Mouse (Mus musculus): ENCODE data around the gene Fntb. TPM values are rescaled to one million over a fixed set of nuclear protein-coding genes. Genes with fewer than 3 reads are reported as not detected.

Gene Fntb
- polyA plus RNA-seq, 1 experiment: 32.4 TPM

GRCm38 (mm10) chr12:76901508-76902294 is 136.3 kb downstream of the Fntb start:
- Histone ChIP-seq H3K27ac (ENCODE audit: insufficient read depth, low read length) (no peak overlapping the region), H3K4me1 (ENCODE audit: control insufficient read depth, insufficient read depth, low read length) (no peaks in the 10 kb centered on the region), H3K4me3 (ENCODE audit: insufficient read depth, low read length) (no peak overlapping the region)
- no peak for TF ChIP-seq POLR2A (IDR thresholded peaks at IDR 0.05; ENCODE audit: extremely low read depth, insufficient read depth, low read length)
- TF ChIP-seq CTCF (IDR thresholded peaks at IDR 0.05; ENCODE audit: extremely low read depth, insufficient read depth, low read length): no peak

- H3K27ac ChIP-seq (ENCODE audit: insufficient read depth, low read length): no peak overlapping the region
- no peaks in the 10 kb centered on the region for H3K4me1 ChIP-seq (ENCODE audit: control insufficient read depth, insufficient read depth, low read length)
- TF ChIP-seq CTCF (IDR thresholded peaks at IDR 0.05; ENCODE audit: extremely low read depth, insufficient read depth, low read length) (no peak), POLR2A (IDR thresholded peaks at IDR 0.05; ENCODE audit: extremely low read depth, insufficient read depth, low read length) (no peak)
- H3K4me3 ChIP-seq (ENCODE audit: insufficient read depth, low read length): no peak overlapping the region
Measured at GRCm38 (mm10) chr12:76906278-76906677, 140.9 kb downstream of the Fntb start.

- H3K27ac ChIP-seq (ENCODE audit: insufficient read depth, low read length): no peak overlapping the region
- H3K4me1 ChIP-seq (ENCODE audit: control insufficient read depth, insufficient read depth, low read length): no peaks in the 10 kb centered on the region
- no peak for TF ChIP-seq CTCF (IDR thresholded peaks at IDR 0.05; ENCODE audit: extremely low read depth, insufficient read depth, low read length)
- TF ChIP-seq POLR2A (IDR thresholded peaks at IDR 0.05; ENCODE audit: extremely low read depth, insufficient read depth, low read length): no peak
Measured at GRCm38 (mm10) chr12:76909218-76909617, 143.8 kb downstream of the Fntb start.

GRCm38 (mm10) chr12:76910258-76910940 is 145.0 kb downstream of the Fntb start:
- Histone ChIP-seq H3K4me3 (ENCODE audit: insufficient read depth, low read length) (no peak overlapping the region), H3K4me1 (ENCODE audit: control insufficient read depth, insufficient read depth, low read length) (no peaks in the 10 kb centered on the region), H3K27ac (ENCODE audit: insufficient read depth, low read length) (no peak overlapping the region)
- no peak for TF ChIP-seq POLR2A (IDR thresholded peaks at IDR 0.05; ENCODE audit: extremely low read depth, insufficient read depth, low read length)
- TF ChIP-seq CTCF (IDR thresholded peaks at IDR 0.05; ENCODE audit: extremely low read depth, insufficient read depth, low read length): no peak

More at GRCm38 (mm10) chr12:76909218-76909617, 143.8 kb downstream of the Fntb start:
- no peak overlapping the region for H3K4me3 ChIP-seq (ENCODE audit: insufficient read depth, low read length)

GRCm38 (mm10) chr12:76911171-76911726 is 145.9 kb downstream of the Fntb start:
- Histone ChIP-seq H3K4me1 (ENCODE audit: control insufficient read depth, insufficient read depth, low read length) (no peaks in the 10 kb centered on the region), H3K4me3 (ENCODE audit: insufficient read depth, low read length) (no peak overlapping the region), H3K27ac (ENCODE audit: insufficient read depth, low read length) (no peak overlapping the region)
- TF ChIP-seq CTCF (IDR thresholded peaks at IDR 0.05; ENCODE audit: extremely low read depth, insufficient read depth, low read length) (no peak), POLR2A (IDR thresholded peaks at IDR 0.05; ENCODE audit: extremely low read depth, insufficient read depth, low read length) (no peak)

GRCm38 (mm10) chr12:76912193-76912592 is 146.8 kb downstream of the Fntb start:
- H3K27ac ChIP-seq (ENCODE audit: insufficient read depth, low read length): no peak overlapping the region

GRCm38 (mm10) chr12:76916163-76916562 is 150.8 kb downstream of the Fntb start:
- Histone ChIP-seq H3K27ac (ENCODE audit: insufficient read depth, low read length) (no peak overlapping the region), H3K4me3 (ENCODE audit: insufficient read depth, low read length) (no peak overlapping the region), H3K4me1 (ENCODE audit: control insufficient read depth, insufficient read depth, low read length) (no peaks in the 10 kb centered on the region)
- TF ChIP-seq POLR2A (IDR thresholded peaks at IDR 0.05; ENCODE audit: extremely low read depth, insufficient read depth, low read length): no peak
- TF ChIP-seq CTCF (IDR thresholded peaks at IDR 0.05; ENCODE audit: extremely low read depth, insufficient read depth, low read length): no peak

More at GRCm38 (mm10) chr12:76912193-76912592, 146.8 kb downstream of the Fntb start:
- H3K4me1 ChIP-seq (ENCODE audit: control insufficient read depth, insufficient read depth, low read length): no peaks in the 10 kb centered on the region
- H3K4me3 ChIP-seq (ENCODE audit: insufficient read depth, low read length): no peak overlapping the region
- TF ChIP-seq POLR2A (IDR thresholded peaks at IDR 0.05; ENCODE audit: extremely low read depth, insufficient read depth, low read length) (no peak), CTCF (IDR thresholded peaks at IDR 0.05; ENCODE audit: extremely low read depth, insufficient read depth, low read length) (no peak)

GRCm38 (mm10) chr12:76918113-76918512 is 152.7 kb downstream of the Fntb start:
- Histone ChIP-seq H3K27ac (ENCODE audit: insufficient read depth, low read length) (no peak overlapping the region), H3K4me1 (ENCODE audit: control insufficient read depth, insufficient read depth, low read length) (no peaks in the 10 kb centered on the region), H3K4me3 (ENCODE audit: insufficient read depth, low read length) (no peak overlapping the region)
- TF ChIP-seq CTCF (IDR thresholded peaks at IDR 0.05; ENCODE audit: extremely low read depth, insufficient read depth, low read length): no peak
- no peak for TF ChIP-seq POLR2A (IDR thresholded peaks at IDR 0.05; ENCODE audit: extremely low read depth, insufficient read depth, low read length)

GRCm38 (mm10) chr12:76918855-76919254 is 153.5 kb downstream of the Fntb start:
- TF ChIP-seq POLR2A (IDR thresholded peaks at IDR 0.05; ENCODE audit: extremely low read depth, insufficient read depth, low read length) (no peak), CTCF (IDR thresholded peaks at IDR 0.05; ENCODE audit: extremely low read depth, insufficient read depth, low read length) (no peak)
- Histone ChIP-seq H3K4me1 (ENCODE audit: control insufficient read depth, insufficient read depth, low read length) (no peaks in the 10 kb centered on the region), H3K4me3 (ENCODE audit: insufficient read depth, low read length) (no peak overlapping the region), H3K27ac (ENCODE audit: insufficient read depth, low read length) (no peak overlapping the region)
